Mouse (Mus musculus) CD8-positive naive resting alpha-beta T cell, adult 2 months (primary cell): Measurements from ENCODE around the gene Zfp446.
"Not testable (repeated sequence)": the region's sequence is repeated elsewhere in the genome, so short reads cannot be mapped to it uniquely, and the experiment has no call there.

Source experiments
- DNase-seq, 2 experiments: peaks; one replicate each; pipeline ENCODE4 v3.0.0; 2022; ENCODE audit warnings: low read depth in 2 of 2, low spot score in 2 of 2

Zfp446 gene

DNA sequence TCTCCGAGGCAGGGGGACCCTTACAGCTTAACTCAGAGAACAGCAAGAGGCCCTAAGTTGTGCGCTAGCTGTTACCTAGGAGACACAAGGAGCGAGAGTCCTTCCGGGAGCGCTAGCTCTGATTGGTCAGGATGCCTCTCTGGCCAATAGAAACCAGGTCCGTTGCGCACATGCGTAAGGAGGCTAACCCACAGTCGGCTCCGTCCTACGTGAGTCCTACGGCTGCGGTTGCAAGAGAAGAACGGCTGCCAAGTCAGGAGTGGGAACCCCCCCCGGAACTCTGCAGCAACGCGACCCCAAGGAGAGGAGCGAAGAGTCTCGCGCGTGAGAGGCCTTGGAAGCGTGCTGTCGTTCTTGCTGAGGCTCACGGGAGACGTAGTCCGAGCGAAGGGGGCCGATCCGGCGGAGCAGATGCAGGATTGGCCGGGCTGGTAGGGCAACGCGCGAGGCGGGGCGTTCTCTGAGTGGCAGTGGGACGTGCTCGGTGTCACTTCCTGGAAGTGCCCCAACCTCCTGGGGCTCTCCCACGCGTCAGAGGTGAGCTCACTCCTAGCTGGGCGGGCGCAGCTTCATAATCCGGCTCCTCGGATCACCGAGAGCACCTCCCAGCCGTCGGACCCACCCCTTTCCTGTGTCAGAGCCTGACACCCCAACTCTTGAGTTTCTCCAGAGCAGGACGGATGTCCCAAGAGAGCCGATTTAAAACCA is at the start of gene Zfp446:
Gene Zfp446 (plus strand): TSS at position 167 of the 708 bp plus-strand sequence.
- peak; percentile 96 to 97 for DNase-seq

DNA sequence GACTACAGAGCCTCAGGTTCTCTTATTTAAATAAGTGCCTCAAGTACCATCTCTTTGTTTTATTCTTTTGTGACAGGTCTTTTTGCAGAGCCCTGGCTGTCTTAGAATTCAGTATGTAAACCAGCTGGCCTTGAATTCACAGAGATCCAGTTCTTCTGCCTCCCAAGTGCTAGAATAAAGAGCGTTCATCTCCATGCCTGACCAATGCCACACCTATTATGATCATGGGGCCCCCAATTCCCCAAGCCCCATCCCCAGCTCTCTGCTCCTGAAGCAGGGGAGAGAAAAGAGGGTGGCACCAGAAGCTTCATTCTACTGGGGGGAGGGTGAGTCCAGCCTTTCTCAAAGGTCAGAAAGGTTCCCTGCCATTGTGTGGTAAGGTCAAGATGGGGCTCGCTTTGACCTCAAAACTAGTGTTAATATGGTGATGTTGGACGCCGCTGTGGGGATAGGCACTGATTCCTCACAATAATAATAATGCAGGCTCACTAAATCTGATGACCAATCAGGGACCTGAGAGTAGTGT is 44.0 kb upstream of the Zfp446 start:
- no peak for DNase-seq

DNA sequence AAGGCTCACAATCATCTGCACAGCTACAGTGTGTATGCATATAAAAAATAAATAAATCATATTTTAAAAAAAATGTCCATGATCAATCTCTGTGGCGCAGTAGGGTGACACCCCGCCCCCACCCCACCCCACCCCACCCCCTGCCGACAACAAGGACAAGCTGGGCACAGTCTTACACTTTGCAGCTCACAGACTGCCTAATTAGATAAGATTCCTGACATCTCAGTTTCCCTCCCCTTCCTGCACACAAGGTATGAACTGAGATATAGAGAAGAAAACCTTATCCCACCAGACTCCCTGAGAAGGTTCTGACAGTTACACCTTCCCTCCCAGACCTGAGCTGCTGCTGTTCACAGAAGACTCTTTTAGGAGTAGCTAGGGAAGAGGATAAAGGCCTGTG is 42.8 kb upstream of the Zfp446 start:
- DNase-seq = no peak

DNA sequence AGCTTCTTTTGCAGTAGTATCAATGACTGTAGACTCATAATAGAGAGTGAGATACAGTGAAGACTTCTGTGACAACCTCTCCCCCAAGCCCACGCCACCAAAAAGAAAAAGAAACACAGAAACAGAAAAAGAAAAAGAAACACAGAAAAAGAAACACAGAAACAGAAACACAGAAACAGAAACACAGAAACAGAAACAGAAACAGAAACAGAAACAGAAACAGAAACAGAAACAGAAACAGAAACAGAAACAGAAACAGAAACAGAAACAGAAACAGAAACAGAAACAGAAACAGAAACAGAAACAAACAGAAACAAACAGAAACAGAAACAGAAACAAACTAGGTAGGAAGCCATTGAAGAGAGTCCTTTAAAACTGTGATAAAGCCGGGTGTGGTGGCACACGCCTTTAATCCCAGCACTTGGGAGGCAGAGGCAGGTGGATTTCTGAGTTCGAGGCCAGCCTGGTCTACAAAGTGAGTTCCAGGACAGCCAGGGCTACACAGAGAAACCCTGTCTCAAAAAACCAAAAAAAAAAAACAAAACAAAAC is 40.3 kb upstream of the Zfp446 start:
- not testable (repeated sequence) for DNase-seq

DNA sequence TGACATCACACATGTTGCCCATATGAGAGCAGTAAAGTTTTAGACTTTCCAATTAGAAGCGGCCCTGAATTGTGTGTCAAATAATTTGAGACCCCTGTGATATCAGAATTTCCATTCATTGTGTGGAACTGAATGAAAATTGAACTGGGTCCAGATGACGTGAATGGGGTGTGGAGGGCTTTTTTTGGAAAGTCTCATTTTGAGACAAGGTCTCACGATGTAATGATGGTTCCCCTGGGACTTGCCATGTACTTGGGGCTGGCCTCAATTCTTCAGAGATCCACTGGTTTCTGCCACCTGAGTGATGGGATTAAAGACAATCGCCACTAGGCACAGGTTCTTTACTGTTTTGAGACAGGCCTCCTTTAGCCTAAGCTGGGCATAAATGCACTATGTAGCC is 37.0 kb upstream of the Zfp446 start:
- DNase-seq = no peak

DNA sequence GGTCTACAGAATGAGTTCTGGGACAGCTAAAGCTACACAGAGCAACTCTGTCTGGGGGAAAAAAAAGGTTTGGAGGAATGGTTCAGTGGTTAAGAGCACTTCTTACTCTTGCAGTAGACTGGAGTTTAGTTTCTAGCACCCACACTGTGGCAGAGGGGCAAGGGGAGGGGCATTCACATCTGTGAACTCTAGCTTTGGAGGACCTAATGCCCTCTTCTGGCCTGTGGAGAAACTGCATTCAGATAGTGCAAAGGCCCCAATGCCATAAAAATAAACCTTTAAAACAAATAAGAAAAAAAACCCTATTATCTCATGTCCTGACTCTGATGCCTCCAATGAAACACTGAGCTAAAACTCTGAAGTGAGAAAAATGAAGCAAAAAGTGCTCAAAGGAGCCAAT is 34.2 kb upstream of the Zfp446 start:
- DNase-seq = peak; percentile 19 to 51

DNA sequence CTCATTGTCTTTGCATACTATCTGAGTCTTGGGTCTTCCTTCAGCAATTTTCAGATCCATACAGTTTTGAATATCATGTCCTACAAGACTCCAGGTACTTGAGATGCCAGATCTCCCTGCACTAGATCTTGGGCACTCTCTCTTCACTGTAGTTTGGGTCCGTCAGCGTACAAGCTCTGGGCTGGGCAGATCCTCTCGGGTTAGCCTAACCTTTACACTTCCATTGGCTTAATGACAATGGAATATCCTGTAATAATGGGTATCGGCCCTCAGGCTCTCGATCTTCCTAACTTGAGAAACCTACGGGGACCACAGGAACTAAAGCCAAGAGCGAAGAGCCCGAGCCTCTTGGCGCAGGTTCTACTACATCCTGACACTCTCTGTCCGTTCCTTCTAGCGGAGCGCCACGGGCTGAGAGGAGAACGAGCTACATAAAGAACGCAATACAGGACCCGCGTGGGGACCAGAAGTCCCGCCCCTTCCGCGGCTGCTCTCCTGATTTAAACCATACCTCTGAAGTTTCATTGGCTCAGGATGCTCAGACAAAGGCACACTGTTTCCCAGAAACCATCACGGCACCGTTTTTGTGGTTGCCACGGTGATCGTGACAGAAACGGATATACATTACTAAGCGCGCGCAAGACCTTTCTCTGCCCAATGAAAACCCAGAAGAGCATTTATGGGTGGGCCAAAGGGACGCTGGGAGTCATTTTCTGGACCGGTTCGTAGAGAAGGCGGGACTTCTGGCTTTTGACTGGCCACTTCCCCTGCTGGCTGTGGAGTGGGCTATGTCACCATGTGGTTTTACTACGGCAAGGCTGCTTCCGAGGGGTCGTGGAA is 28.4 kb upstream of the Zfp446 start:
- DNase-seq = peak; percentile 92

DNA sequence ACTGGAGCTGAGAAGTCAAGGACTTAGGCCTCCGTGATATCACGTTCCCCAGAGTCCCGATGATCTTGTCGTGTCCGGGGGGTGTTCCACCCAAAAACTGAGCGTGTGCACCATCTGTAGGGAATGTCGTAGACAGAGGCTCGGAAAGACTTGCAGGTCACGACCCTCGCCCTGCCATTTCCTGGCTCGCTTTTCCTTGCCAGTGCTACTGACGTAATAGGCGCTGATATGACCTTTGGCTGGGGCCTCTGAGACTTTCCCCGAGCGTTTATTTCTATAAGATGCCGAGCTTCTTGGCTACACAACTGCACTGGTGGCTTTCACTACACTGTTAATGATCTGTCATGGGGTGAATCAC is 27.8 kb upstream of the Zfp446 start:
- no peak for DNase-seq

DNA sequence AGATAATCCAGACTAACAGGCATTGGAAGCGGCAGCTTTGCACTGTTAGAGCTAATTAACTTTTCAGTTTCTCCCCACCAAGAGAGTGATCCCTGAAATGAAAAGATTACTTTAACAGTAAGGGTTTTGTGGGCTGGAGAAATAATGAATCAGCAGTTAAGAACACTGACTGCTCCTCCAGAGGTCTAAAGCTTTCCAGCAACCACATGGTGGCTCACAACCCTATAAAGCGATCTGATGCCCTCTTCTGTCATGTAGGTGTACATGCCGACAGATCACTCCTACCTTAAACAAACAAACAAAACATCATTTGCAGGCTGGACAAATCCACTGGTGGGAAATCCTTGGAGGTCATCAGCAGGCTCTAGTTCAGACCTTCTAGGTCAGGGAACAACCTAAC is 22.8 kb upstream of the Zfp446 start:
- DNase-seq = no peak

DNA sequence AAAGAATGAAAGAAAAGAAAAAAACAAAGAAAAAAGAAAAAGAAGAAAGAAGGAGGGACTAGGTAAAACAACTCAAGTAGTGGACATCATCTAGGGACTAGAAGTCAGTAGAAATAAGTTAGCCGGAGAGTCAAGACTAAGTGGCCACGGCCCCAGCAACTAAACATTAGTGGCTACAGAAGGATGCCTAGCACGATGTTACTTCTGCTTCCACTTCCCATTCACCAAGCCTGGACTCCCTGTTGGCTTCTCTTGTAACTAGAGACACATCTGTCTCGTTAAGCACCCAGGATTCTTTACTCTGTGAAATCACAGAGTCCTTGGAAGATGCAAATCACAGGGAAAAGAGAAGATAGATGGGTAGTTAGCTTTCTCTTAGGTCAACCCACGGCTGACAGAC is 20.1 kb upstream of the Zfp446 start:
- no peak for DNase-seq

DNA sequence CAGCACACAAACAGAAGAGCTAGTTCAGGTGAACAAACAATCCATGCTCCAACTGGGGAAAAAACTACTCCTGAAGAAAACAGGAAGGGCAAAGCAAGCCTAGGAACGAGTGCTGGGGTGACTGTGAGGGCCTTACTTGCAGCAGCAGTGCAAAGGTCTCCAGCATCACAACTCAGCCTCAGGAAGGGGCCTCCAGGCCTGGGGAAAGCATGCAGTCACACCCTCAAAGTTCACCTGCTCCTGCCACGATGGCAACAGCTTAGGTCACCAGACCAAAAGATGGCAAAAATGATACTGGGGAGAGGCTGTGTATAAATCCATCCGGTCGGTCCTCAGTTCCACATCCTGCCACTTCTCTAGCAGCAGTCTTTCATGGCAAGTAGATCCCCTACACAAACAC is 18.7 kb upstream of the Zfp446 start:
- DNase-seq = no peak

DNA sequence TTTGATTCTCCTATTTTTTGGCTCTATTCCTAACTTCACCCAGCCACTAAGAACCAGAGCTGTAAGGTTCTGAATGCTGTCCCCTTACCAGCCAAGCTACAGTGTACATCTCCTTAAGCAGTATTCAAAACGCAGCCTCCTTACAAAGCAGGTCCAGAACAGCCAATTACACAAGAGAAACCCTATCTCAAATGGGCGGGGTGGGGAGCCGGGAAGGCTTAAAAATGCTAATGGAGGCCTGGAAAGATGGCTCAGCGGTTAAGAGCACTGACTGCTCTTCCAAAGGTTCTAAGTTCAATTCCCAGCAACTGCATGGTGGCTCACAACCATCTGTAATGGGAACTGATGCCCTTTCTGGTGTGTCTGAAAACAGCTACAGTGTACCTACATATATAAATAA is 17.9 kb upstream of the Zfp446 start:
- no peak for DNase-seq

DNA sequence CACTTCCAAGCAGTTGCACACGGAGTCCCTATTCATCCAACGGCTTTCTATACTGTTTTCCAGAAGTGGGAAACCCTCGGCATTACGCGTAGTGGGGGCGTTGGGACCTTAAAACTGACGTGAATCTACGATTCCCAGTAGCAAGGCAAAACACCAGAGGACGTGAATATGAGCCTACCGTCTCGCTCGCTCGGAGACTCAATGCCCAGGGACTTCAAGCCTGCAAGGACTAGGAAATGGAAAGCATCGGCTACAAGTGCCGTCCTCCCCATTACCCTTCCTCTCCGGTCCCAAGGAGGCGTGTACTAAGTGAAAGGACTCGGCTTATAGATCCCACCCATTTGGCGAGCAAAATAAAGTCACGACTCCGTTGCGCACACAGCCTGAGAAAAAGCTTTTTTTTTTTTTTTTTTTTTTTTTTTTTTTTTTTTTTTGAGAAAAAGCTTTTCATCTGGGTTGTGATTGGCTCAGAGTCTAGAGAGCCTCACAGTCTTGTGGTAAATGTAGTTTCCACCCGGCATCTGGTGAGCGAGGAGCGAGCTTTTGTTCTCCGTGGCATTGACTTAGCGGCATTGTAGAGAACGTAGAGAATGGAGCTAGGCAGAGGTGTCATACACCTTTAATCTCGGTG is 16.0 kb upstream of the Zfp446 start:
- DNase-seq = peak; percentile 64 to 66

DNA sequence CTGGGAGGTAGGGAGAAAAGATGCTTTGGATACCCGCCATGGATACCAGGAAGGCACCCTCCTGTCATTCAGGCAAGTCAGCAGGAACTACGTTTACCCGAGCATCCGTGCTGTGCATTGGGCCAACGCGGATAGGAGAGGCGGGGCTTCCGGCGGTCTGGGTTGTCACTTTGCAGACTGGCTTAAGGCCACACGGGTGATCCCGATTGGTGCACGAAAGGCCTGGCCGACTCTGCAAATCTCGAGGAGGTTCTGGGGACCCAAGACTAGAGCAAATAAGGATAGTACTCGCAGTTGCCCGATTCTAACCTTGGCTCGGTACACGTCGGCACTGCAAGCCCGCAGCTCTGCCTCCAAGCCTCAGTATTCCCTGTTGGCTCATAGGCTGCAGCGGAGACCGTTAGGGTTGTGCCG is 12.0 kb upstream of the Zfp446 start, which contains the start of gene Zfp324:
Gene Zfp324 (plus strand): TSS at position 161 of the 414 bp plus-strand sequence.
- peak; percentile 67 to 78 for DNase-seq

DNA sequence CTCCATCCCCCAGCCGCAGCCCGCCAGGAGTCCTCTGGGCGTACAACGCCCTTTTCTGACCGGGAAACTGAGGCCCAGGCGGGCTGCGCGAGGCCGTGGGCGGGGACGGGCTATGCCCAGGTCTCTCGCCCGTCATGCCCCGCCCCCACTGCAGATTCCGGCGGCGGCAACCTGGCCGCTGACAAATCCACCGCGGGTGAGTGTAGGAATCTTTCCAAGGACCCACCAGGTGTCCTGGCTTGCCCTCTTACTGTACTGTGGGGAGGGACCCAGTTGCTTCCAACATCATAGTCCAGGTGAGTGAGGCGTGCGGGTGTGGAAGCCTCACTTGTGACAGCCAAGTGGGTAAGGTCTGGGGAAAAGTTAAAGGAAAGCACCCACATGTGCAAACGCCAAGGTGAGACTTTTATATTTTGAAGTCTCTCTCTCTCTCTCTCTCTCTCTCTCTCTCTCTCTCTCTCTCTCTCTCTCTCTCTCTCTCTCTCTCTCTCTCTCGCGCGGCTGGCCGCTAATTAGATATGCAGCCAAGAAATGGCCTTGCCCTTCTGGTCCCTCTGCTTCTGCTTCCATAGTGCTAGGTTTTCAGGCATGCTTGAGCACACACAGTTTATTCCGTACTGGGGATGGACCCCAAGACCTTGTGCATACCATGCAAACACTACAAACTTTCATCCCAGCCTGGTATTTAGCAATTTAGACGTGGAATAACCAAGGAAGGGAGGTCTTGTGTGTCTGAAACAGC is 11.4 kb upstream of the Zfp446 start:
- peak; percentile 15 to 30 for DNase-seq

DNA sequence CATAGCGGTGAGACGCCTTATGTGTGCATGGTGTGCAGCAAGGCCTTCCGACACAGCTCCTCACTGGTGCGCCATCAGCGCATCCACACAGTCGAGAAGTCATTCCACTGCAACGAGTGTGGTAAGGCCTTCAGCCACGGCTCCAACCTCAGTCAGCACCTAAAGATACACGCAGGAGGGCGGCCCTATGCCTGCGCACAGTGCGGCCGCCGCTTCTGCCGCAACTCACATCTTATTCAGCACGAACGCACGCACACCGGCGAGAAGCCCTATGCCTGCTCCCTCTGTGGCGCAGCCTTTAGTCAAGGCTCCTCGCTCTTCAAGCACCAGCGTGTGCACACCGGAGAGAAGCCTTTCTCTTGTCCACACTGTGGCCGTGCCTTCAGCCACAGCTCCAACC is 6.7 kb upstream of the Zfp446 start:
- DNase-seq = no peak

DNA sequence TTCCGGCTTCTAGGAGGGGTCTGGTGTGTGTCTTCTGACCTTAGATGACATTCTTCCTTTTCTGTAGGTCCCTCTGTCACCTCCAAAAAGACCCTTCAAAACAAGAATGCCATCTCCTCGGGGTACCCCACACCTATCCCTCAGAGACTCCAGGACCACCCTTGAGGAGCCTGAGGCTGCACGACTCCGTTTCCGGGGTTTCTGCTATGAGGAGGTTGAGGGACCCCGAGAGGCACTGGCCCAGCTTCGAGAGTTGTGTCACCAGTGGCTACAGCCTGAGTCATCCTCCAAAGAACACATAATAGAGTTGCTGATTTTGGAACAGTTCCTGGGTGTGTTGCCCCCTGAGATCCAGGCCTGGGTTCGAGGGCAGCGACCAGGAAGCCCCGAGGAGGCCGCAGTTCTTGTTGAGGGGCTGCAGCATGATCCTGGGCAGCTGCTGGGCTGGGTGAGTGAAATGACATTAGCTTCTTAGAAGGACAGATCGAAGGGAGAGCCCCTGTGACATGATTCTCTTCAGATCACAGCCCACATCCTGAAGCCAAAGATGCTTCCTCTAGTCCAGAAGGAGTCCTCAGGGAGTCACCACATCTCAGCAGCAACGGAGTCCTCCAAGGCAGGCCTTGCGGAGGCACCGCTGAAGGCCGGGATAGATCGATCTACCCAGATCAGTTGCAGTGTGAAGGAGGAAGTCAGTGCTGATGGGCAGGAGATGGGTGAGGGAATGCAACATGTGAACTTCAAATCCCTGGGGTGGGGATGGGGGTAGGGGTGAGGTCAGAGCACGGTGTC is 1.5 kb downstream of the Zfp446 start:
- no peak for DNase-seq

DNA sequence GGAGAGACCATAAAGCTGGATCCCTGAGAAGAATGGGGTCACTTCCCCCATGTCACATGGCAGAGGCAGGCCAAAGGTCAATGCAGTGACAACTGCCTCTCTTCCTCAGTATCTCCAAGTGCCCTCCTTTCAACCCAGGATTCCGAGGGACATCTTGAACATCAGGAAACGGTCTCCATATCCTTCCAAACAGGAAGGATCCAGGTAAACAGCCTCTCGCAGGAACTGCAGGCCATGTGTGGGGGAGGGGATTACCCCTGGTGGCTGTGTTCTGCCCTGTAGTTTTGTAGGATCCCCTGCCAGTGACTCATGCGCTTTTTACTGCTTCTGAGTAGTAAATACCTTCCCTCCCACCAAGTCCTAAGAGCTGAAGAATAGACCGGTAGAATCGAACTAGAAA is 2.1 kb downstream of the Zfp446 start:
- no peak for DNase-seq

DNA sequence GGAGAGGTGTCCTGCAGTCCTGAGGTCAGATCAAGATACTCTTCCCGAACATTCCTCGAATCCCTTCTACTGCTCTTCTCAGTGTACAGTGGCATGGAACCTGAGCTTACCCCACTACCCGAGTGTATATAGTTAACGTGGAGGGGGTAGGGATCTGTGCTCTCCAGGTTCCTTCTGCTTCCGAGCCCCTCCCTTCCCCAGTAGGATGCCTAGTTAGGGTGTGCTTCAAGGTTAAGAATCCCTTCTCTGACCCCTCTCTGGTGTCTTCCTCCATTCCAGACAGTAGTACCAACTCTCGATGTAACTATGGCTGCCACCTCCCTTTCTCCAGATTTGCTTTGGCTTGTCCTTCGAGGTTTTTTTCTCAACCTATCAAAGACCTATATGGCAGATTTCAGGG is 2.6 kb downstream of the Zfp446 start:
- DNase-seq = no peak

DNA sequence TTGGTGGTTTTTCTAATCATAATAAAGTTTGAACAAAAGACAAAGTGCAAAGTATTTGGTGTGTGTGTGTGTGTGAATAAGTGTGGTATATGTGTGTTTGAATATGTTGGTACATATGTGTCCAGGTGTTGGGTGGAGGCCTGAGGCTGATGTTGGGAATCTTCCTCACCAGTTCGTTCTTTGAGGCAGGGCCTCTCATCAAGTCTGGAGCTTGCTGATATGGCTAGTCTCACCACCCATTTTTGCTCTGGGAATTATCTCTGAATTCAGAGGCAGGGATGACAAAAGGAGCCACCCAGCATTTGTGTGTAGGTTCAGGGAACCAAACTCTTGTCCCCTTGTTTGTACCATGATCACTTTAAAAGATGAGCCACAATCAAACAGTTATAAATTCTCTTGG is 8.1 kb downstream of the Zfp446 start:
- DNase-seq = no peak
